Mouse (Mus musculus): ENCODE data around the gene Vmn2r48. TPM values are rescaled to one million over a fixed set of nuclear protein-coding genes. Genes with fewer than 3 reads are reported as not detected.
"Not testable (repeated sequence)": the region's sequence is repeated elsewhere in the genome, so short reads cannot be mapped to it uniquely, and the experiment has no call there.

Vmn2r48 gene
- not detected for total RNA-seq (2022)

- not testable (repeated sequence) for DNase-seq (ENCODE audit: low spot score in 2 of 2)
Observed at GRCm38 (mm10) chr7:9953485-9953884, at the start of gene Vmn2r48. Gene Vmn2r48 (minus strand): TSS chr7:9953585.

GRCm38 (mm10) chr7:9992157-9992556, 38.8 kb upstream of the Vmn2r48 start, which contains the start of gene Vmn2r49:
Gene Vmn2r49 (minus strand): TSS chr7:9992257.
- not testable (repeated sequence) for DNase-seq (ENCODE audit: low spot score in 2 of 2)

Other genes starting within 250 kb of the Vmn2r48 start
- not detected for gene Vmn2r46, start 183.0 kb downstream of the Vmn2r48 start, total RNA-seq (2022)
- not detected for gene Vmn2r47, start 112.3 kb downstream of the Vmn2r48 start, total RNA-seq (2022)
- gene Vmn2r49, start 38.7 kb upstream of the Vmn2r48 start, total RNA-seq (2022): not detected
- gene Vmn2r50, start 99.7 kb upstream of the Vmn2r48 start, total RNA-seq (2022): not detected
- not detected for gene Vmn2r51, start 152.2 kb upstream of the Vmn2r48 start, total RNA-seq (2022)
- not detected for gene Vmn2r52, start 223.0 kb upstream of the Vmn2r48 start, total RNA-seq (2022)